Mouse (Mus musculus) kidney, adult 9 months (tissue): Measurements from ENCODE around the gene Dnajb13.

Experiments
- DNase-seq: peaks from one replicate; pipeline ENCODE4 v3.0.0; 2022

The Dnajb13 gene

GRCm38 (mm10) chr7:100514573-100514972, at the start of gene Dnajb13:
Gene Dnajb13 (minus strand): TSS chr7:100514960.
- no peak for DNase-seq

GRCm38 (mm10) chr7:100561861-100562587, 47.3 kb upstream of the Dnajb13 start:
- no peak for DNase-seq

GRCm38 (mm10) chr7:100559331-100559730, 44.6 kb upstream of the Dnajb13 start:
- no peak for DNase-seq

GRCm38 (mm10) chr7:100557241-100557640, 42.5 kb upstream of the Dnajb13 start:
- no peak for DNase-seq

- DNase-seq: no peak
Observed at GRCm38 (mm10) chr7:100555431-100555951, 40.7 kb upstream of the Dnajb13 start.

GRCm38 (mm10) chr7:100554939-100555338, 40.2 kb upstream of the Dnajb13 start:
- DNase-seq: no peak

GRCm38 (mm10) chr7:100550338-100551007, 35.7 kb upstream of the Dnajb13 start:
- DNase-seq: peak; percentile 43

GRCm38 (mm10) chr7:100549796-100550195, 35.0 kb upstream of the Dnajb13 start:
- no peak for DNase-seq

- no peak for DNase-seq
Observed at GRCm38 (mm10) chr7:100547631-100548030, 32.9 kb upstream of the Dnajb13 start.

GRCm38 (mm10) chr7:100544437-100544836, 29.7 kb upstream of the Dnajb13 start:
- DNase-seq: peak; percentile 43

- DNase-seq: no peak
Observed at GRCm38 (mm10) chr7:100539516-100539915, 24.8 kb upstream of the Dnajb13 start.

- peak; percentile 36 for DNase-seq
Observed at GRCm38 (mm10) chr7:100537519-100537902, 22.8 kb upstream of the Dnajb13 start.

- peak; percentile 90 for DNase-seq
Observed at GRCm38 (mm10) chr7:100536804-100537518, 22.2 kb upstream of the Dnajb13 start, which contains the start of gene Coa4. Gene Coa4 (plus strand): TSS chr7:100537071.

- DNase-seq: no peak
Observed at GRCm38 (mm10) chr7:100535831-100536230, 21.1 kb upstream of the Dnajb13 start.

- no peak for DNase-seq
Observed at GRCm38 (mm10) chr7:100534216-100534615, 19.5 kb upstream of the Dnajb13 start.

GRCm38 (mm10) chr7:100533503-100533902, 18.7 kb upstream of the Dnajb13 start:
- no peak for DNase-seq

- no peak for DNase-seq
Observed at GRCm38 (mm10) chr7:100530766-100531165, 16.0 kb upstream of the Dnajb13 start.

- DNase-seq: no peak
Observed at GRCm38 (mm10) chr7:100524669-100525068, 9.9 kb upstream of the Dnajb13 start.

- no peak for DNase-seq
Observed at GRCm38 (mm10) chr7:100522222-100522621, 7.5 kb upstream of the Dnajb13 start.

- DNase-seq: peak; percentile 78
Observed at GRCm38 (mm10) chr7:100520663-100521285, 6.0 kb upstream of the Dnajb13 start.

- DNase-seq: no peak
Observed at GRCm38 (mm10) chr7:100520204-100520603, 5.4 kb upstream of the Dnajb13 start.

- no peak for DNase-seq
Observed at GRCm38 (mm10) chr7:100511602-100512001, 3.2 kb downstream of the Dnajb13 start.

GRCm38 (mm10) chr7:100508670-100509069, 6.1 kb downstream of the Dnajb13 start:
- no peak for DNase-seq
